Mouse (Mus musculus) spleen, adult 18-20 months (tissue): ENCODE data around the gene Ctsz.
A peak's percentile ranks its signal among the peaks of the same experiment; 100 is the strongest.

Experiments
- DNase-seq, 2 experiments: peaks; one replicate each; pipeline ENCODE4 v3.0.0; 2022; ENCODE audit warnings: mixed read lengths in 2 of 2

The Ctsz gene

DNA sequence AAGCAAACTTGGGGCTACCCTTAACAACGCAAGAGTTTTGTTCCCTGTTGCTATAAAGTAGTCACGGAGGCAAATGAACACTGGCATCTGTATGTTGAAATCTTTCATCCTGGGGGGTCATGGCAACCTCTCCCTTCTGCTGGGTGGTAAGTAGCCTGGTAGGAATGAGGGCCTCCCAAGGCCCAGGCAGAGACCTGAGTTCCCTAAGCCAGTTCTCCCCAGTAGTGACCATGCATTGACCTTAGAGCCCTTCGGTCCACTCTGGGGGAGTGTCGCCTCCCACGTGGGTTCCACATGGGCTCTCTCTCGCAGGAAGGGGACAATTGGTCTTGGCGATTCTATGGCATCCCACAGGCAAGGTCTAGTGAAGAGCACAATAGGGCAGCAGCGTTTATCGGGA is 1.1 kb upstream of the Ctsz start:
- no peak for DNase-seq

GRCm38 (mm10) chr2:174439450-174439838 is 605 bp upstream of the Ctsz start:
- no peak for DNase-seq

DNA sequence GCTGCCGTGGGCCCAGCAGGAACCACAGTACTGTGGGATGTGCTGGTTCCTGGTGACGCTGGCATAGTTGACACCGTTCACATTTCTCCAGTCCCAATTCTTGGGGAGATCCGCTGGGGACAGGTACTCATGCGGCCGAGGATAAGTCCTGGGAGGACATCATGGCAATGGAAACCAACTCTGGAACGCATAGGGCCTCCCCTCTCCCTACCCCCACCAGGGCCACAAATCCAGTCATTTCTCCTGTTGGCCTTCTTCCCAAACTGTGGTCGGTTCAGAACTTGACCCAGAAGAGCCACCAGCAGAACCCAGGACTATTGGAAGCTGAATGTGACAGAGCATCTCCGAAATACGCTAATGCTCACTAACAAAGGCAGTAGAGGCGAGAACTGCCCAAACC is 658 bp downstream of the Ctsz start:
- DNase-seq, result no peak

DNA sequence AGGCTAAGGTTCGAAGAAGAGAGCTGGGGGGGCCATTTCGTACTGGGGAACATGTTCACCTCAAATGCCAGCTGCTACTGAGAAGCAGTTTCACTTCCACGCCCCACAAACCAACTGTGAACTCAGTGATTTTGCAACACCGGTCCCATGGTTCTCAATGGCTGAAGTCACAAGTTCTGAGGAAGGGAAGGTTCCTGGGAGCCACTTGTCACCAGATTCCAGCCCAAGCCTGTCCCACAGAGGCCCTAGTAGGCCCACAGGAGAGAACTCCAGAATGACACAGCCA is 1.2 kb downstream of the Ctsz start:
- DNase-seq, result peak; percentile 60 to 62

DNA sequence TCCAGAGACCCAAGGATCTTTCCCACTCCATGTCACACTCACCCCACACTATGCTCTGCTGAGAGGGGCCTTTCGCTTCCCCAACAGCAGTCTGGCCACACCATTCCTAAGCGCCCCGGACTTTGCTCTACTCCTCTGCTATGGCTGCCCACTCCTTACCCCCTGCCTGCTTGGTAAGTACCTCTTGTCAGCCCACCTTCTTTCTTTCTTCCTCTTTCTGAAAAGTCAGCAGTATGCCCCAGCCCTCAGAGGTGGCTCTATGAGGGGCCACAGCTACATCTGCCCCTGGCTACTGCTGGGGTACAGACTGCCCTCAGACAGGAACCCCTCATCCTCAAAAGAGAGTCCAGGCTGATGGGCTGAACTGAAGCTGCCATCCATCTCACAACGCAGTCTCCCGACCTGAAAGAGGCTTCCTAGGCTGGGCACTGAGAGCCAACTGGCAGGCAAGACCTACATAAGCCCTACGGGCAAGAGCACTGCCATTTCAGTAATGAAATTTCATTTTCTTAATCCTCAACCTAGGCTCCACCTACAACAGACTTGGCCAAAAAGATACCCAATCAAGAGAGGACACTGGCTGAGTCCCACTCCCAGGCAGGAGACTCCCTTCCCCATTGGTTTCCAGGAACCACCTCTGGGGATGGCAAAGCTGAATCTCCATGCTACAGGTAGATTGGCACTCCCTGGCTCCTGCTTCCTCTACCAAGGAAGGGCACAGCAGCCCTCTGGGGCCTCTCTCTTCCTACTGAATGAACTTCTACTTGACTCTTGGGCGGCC is 1.7 kb downstream of the Ctsz start:
- peak; percentile 23 to 33 for DNase-seq

- DNase-seq, result peak; percentile 68 to 70
These were observed 2.6 kb downstream of the Ctsz start for GRCm38 (mm10) chr2:174436076-174436701.

GRCm38 (mm10) chr2:174434943-174435342 is 3.9 kb downstream of the Ctsz start:
- no peak for DNase-seq

GRCm38 (mm10) chr2:174428996-174429591 is 9.7 kb downstream of the Ctsz start:
- DNase-seq, result no peak

- no peak for DNase-seq
These were observed 10.6 kb downstream of the Ctsz start for GRCm38 (mm10) chr2:174428076-174428835.

DNA sequence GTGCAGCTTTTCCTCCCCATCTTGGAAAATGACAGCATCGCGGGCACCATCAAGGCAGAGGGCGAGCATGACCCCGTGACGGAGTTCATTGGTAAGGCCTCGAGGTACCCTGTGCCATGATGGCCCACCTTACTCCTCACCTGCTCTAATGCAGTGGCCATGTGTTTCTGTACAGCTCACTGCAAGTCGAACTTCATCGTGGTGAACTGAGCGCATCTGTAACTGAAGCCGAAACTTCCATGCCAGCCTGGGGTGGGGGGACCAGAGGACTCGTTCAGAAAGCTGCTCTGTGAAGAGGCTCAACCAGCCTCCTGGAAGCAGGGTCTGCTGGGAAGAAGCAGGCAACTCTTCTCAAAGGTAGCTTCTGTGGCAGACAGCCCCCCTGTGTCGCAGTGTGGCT is 12.0 kb downstream of the Ctsz start:
- DNase-seq, result no peak

DNA sequence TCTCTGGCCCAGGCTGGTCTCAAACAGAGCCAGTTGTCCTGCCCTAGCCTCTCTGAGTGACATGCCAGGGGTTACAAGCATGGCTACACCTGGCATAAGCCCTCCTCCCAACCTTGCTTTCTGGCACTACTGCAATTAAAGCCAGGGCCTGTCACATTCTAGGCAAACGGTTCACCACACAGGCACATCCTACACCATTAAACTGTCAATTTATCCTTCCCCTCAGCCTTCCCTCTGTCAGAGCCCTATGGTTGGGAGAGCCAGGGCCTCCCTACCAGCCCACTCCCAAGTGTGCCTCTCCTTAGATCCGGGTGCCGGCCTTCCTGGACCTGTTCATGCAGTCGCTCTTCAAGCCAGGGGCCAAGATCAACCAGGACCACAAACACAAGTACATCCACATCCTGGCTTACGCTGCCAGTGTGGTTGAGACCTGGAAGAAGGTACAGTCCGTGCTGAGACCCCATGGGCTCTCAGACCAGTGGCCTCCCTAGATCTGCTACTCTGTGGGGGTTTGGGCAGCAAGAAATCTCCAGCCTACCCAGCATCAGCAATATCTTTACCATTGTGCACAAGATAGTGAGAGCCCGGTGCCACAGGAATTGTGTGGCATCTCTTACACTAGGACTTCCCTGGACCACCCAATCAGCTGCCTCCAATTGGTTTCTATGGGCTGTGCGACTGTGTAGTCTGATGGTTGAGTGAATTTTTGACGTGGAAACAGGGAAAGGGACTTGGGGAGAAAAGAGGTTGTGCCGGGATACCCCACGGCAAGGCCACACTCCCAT is 14.3 kb downstream of the Ctsz start:
- no peak for DNase-seq

GRCm38 (mm10) chr2:174421107-174421506 is 17.7 kb downstream of the Ctsz start:
- no peak for DNase-seq

GRCm38 (mm10) chr2:174415731-174416310 is 23.0 kb downstream of the Ctsz start, which contains the start of gene Nelfcd:
Gene Nelfcd (plus strand): TSS chr2:174415804.
- peak; percentile 91 to 95 for DNase-seq

DNA sequence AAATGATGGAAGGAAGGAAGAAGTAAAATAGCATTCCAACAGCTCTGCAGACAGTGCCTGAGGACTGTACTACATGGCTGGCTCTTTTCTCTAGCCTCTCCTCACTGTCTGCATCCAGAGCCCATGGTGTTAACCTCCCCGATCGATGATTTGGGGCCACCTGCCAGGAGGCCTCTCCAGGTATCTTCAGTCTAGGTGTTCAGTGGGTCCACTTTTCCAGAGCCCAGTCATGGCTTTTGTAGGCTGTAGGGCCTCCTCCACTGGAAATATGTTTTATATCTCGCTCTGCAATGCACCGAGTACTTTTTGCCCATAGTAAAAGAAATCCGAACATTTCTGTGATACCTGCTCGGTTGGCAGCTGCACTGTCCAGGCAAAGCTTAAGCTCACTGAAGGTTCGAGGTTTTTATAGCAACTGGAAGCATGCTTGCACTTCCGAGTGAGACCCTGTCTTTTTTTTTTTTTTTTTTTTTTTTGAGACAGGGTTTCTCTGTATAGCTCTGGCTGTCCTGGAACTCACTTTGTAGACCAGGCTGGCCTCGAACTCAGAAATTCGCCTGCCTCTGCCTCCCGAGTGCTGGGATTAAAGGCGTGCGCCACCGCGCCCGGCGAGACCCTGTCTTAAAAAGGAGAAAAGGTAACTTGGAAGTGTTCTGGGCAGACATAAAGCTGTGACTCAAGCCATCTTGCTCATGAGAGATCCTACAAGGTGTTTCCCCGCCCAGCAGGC is 23.7 kb downstream of the Ctsz start:
- DNase-seq, result no peak

- no peak for DNase-seq
These were observed 25.7 kb downstream of the Ctsz start for GRCm38 (mm10) chr2:174413127-174413526.

DNA sequence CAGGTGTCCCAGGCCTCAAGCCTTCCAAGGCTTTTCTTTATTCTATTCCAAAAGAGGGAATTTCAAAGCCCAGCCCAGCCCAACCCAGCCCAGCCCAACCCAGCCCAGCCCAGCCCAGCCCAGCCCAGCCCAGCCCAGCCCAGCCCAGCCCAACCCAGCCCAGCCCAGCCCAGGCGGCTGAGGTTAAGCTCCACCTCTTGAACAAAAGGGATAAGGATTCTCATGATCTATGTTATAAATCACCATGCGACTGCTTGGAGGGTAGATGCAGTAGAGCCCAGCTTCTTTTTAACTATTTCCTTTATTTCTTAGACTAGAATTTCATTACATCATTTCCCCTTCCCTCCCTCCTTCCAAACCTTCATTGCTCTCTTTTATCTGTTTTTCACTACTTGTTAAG is 28.6 kb downstream of the Ctsz start:
- no peak for DNase-seq

- DNase-seq, result no peak
These were observed 38.4 kb downstream of the Ctsz start for GRCm38 (mm10) chr2:174400396-174400795.

GRCm38 (mm10) chr2:174397881-174398280 is 41.0 kb downstream of the Ctsz start:
- DNase-seq, result no peak

DNA sequence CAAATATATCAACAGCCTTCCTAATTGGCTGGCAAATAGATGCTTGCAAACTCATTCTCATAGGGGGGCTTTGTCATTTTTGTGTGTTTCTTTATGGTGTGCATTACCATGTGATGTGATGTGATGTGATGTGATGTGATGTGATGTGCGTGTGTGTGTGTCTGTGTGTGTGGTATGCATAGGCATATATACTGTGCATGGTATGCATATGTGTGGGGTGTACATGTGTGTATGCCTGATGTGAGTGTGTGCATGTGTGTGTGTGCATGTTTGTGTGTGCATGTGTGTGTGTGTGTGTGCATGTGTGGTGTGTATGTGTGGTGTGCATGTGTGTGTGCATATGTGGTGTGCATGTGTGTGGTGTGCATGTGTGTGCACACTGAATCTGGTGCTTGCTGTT is 41.8 kb downstream of the Ctsz start:
- DNase-seq, result no peak

GRCm38 (mm10) chr2:174396643-174397042 is 42.2 kb downstream of the Ctsz start:
- no peak for DNase-seq

GRCm38 (mm10) chr2:174393383-174393782 is 45.5 kb downstream of the Ctsz start:
- DNase-seq, result no peak

DNA sequence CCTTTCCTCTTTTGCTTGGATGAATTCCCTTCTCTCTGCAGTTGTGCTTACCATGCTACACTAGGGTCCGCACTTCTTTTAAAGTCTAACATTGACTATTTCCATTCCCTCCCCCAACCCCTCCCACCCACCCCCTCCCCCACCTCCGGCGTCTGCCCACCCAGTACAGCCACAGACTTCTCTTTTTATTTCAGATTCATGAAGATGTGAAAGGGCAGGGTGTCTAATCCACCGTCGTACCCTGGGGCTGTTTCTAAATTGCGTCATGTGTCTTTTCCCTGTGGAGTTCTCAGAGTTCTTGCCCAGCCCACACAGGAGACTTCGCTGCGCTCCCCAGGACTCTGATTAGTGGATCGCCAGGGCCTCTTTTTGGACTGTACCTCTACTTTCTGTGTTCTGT is 46.3 kb downstream of the Ctsz start:
- DNase-seq, result no peak
